Mouse (Mus musculus) retina, adult 2 months (tissue): ENCODE results near the gene L1td1.
"Not testable (repeated sequence)": the region's sequence is repeated elsewhere in the genome, so short reads cannot be mapped to it uniquely, and the experiment has no call there.

ENCODE experiments used
- DNase-seq: peaks from one replicate; pipeline ENCODE4 v3.0.0-alpha.2; 2012; ENCODE audit warnings: low read depth, low spot score

Gene L1td1

GRCm38 (mm10) chr4:98726590-98727237, at the start of gene L1td1:
Gene L1td1, plus strand, starts transcription at chr4:98726734.
- no peak for DNase-seq

GRCm38 (mm10) chr4:98677506-98677905, 49.0 kb upstream of the L1td1 start:
- DNase-seq = no peak

DNA sequence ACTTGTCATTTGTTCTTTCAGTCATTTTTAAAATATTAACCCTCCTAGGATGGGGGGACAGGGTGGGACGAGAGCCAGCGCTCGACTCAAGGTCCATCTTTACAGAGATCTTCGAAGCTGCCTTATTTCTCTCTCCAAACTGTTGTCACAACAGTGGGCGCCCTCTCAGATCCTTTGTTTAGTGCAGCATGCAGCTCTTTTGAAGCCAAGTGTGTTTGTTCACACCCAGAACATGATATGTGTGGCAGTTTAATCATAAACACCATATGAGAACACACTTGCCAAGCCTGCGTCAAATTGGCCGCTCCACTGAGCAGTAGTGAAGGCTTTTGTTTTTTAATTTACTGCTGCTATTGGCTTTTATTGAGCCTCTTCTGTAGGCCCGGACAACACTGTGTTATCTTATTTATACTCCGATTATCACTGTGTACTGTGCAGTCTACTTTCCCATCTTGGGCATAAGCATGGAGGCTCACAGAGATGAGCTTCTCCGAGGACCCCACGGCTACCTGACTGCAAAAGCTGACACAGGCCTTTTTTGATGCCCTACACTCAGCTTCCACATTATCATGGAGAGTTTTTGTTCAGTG, 39.8 kb upstream of the L1td1 start:
- no peak for DNase-seq

DNA sequence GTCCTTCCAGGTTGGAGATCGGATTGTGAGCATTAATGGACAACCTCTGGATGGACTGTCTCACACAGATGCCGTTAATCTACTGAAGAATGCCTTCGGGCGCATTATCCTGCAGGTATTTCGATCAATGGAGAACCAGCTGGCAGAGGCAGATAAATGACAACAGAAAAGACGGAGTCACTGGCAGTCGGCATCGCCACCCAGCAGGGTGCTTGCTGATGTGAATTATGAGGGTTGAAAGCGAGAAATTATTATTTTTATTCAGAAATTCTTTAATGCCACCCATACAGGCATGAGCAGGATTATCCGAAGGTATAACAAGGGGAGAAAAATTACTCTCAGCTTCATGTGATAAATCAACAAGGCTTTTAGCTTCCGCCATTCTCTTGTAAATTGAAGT, 38.4 kb upstream of the L1td1 start:
- no peak for DNase-seq

GRCm38 (mm10) chr4:98688520-98688919, 38.0 kb upstream of the L1td1 start:
- no peak for DNase-seq

DNA sequence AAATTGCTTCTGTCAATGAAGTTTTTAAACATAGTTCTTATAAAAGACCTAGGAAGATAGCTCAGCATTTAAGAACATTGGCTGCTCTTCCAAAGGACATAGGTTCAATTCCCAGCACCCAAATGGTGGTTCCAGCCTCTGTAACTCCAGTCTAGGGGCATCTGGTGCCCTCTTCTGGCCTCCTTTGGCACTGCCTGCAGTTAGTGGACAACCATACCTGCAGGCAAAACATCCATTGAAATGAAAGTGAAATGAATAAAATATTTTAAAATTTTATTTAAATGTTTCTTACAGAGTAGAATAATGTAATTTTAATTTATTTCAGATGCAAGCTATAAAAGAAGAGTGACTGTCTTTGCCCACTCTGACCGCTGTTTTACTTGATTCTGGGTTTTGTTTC, 36.5 kb upstream of the L1td1 start:
- no peak for DNase-seq

- no peak for DNase-seq
These were observed 32.9 kb upstream of the L1td1 start for GRCm38 (mm10) chr4:98693465-98694185.

DNA sequence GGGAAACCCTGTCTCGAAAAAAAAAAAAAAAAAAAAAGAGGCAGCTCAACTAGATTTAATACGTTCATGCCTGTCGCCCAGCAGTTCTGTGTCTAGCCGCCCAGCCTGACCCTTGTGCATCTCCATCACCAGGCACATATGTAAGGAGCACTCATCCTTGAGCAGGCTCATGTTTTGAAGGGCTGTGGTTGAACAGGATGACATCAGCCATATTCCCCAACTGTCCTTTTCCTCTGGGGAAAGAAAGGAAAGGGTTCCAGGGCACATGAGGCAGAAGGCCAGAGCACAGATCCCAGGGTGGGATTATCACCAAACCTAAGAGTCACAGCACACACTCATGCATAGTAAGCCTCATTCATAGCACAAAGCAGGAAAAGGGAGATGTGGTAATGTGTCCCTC, 28.6 kb upstream of the L1td1 start:
- DNase-seq = no peak

- DNase-seq = no peak
These were observed 27.6 kb upstream of the L1td1 start for GRCm38 (mm10) chr4:98698921-98699320.

DNA sequence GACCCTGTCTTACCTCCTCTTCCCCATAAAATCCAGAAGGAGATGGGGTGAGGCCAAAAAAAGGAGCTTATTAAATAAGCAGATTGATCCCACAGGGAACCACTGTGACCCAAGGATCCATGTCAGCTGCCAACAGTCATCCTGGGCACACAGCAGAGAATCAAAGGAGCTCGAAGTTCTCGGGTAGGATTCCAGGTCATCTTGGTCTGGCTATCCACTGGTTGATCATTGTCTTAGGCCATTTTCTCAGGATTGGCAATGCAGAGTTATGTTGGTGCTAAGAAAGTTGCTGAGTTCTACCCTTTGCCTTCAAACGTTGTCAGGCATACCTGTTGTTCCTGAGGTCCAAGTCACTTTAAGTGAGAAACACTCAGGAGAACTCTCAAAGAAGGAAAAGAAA, 26.4 kb upstream of the L1td1 start:
- no peak for DNase-seq

DNA sequence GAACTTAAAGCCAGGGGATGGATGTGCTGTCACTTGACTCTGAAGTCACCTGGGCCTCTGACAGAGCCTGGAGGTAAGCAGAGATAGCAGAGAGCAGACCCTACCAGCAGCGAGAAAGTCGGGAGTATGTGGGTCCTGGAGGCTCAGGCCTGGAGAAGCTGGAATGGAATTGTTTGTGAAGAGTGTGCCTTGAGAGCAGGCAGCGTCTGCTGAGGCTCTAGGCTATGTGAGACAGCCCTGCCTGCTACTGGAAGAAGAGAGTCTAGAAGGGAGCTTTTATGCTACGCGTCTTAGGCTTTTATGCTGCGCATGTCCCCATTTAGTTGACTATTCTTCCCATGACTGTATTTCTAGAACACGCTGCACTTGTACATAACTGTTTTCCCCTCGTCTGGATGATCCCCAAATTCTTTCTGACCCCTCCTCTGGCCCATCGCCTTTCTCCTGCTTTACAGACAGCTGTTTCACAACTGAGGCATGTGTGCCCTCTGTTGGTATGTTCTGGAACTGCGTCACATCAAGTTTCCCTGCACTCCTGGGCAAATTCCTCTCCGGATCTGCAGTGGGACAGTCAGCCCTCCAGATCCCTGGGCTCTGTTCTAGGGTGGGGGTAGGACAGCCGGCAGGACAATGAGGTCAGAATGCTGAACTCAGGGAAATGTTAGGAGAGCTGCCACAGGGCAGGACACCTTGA, 24.2 kb upstream of the L1td1 start:
- DNase-seq = peak; percentile 37

GRCm38 (mm10) chr4:98710891-98711290, 15.6 kb upstream of the L1td1 start:
- DNase-seq = no peak

DNA sequence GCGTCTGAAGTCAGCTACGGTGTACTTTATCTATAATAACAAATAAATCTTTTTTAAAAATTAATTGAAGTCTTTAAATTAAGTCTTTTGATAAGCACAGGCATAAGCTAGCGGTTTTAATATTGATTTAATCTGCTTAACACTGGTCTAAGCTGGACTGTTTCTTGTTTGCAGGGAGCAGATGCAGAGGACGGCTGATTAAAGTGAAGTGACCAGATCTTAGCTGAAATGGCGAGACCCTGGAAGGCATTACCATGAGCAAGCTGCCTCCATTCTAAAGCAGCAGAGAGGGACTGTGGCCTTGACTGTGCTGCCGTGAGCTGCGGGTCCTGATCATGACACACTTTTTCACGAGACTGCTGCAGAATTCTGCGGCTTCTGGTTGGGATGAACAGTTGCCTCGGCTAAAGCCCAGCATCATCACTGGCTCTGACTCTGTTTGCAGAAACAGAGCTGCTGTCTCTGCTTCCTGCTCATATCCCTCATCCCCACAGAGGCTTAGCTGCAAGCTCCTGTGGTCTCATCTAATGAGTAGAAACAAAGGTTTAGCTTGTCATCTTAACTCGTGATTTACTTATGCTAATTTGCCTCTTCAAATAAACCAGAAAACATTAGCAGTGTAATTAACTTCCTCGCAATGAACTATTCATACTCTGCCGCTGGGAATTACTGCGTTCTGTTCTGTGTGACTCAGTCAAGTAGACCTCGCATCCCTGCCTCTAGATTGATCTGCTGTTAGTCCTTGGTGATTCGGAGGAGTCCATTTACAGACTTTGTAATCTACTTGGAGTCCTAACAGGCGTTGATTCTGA, 8.6 kb upstream of the L1td1 start:
- DNase-seq = no peak

GRCm38 (mm10) chr4:98718547-98718917, 8.0 kb upstream of the L1td1 start:
- no peak for DNase-seq

DNA sequence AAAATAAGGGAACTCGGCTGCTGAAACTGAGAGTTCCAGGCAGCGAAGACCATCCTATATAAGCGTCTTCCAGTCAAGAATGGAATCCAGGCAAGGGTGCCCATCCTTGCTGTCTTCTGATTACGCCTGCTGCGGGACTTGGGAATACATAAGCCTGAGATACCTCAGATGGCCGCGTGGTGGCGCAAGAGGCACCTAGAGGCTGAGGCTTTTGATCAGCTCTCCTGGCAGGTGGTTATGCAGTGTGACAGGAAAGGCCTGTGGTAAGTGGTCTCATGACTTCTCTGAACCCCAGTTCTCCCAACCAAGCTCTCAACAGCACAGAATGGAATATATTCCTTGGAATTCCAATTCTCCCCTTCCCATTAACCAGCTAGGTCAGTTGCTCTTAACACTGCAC, 4.1 kb upstream of the L1td1 start:
- DNase-seq = peak; percentile 64

- DNase-seq = not testable (repeated sequence)
These were observed 1.9 kb upstream of the L1td1 start for GRCm38 (mm10) chr4:98724682-98725081.

DNA sequence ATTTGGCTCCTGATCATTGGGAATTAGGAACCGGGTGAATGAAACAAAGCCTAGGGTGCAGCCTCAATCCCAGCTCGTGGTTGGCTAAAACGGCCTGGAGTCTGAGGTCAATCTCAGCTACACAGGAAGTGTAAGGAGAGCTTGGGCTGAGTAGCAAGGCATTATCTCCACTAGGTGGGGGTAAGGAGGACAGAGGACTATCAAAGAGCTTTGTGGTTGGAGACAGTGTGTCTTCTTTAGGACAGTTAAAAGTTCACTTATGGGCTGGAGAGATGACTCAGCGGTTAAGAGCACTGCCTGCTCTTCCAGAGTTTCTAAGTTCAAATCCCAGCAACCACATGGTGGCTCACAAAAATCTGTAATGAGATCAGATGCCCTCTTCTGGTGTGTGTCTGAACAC, 1.1 kb upstream of the L1td1 start:
- no peak for DNase-seq

GRCm38 (mm10) chr4:98727295-98727958, 893 bp downstream of the L1td1 start:
- DNase-seq = no peak

DNA sequence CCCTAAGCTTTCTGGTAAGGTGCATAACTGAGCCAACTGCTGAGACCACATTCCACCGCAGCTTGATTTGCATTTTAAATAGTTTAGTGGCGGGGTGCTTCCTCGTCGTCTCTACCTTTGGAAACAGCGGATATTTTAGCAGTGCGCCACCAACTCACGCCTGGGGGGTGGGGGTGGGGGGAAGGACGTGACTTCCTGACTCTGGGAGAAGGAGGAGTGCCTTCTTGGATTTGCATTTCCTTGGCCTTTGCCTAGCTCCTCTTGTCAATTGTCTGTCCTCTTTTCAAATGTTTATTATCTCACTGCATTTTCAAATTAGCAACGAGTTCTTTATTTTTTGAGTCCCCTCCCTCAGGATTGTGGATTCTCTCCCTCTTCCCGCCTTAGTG, 1.4 kb downstream of the L1td1 start:
- DNase-seq = no peak

DNA sequence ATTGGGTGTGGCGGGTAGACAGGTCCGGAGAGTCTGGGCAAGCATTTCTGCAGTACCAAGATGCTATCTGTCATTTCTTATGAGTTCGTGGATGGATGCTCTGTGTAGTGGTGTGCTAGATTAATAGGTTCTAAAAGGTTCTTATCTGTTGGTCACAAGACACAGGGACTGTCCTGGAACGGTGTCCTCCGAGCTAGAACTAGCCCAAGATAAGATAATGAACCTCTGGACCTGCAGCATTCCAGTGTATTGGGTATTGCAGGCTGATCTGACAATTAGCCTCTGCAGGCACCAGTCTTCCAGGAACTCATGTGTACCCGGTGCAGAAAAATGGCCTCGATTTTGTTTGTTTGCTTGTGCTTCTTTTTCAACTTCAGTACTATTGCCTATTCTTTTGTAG, 2.2 kb downstream of the L1td1 start:
- DNase-seq = no peak

DNA sequence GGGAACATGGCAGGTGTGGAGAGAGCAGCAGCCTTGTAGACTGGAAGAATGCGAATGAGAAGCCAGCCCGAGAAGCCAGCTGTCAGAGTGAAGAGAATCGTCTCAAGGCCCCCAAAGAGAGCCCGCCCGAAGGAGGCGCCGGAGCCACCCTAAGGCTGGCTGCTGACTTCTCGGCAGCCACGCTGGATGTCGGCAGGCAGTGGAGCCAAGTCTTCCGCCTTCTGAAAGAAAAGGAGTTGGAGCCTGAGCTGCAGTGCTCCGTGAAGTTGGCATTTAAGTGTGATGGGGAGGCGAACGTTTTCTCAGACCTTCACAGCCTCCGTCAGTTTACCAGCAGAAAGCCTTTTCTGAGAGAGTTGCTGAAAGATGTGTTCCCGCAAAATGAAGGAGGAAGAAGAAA, 7.1 kb downstream of the L1td1 start:
- no peak for DNase-seq
